Mouse (Mus musculus) liver, adult 2 months (tissue): ENCODE results near the gene Cyp1a2.

Source experiments
- CTCF ChIP-seq: fragments of 200-500 bp; IDR thresholded peaks from 2 replicates; pipeline ENCODE4 v1.5.1; 2011; ENCODE audit warnings: low read depth, low read length, control low read depth
- POLR2A ChIP-seq: fragments of 200-500 bp; IDR thresholded peaks from 2 replicates; pipeline ENCODE4 v1.6.1; 2011; ENCODE audit warnings: low read length, control low read depth; ENCODE audit not compliant: insufficient read depth; ENCODE audit errors: extremely low read depth

DNA sequence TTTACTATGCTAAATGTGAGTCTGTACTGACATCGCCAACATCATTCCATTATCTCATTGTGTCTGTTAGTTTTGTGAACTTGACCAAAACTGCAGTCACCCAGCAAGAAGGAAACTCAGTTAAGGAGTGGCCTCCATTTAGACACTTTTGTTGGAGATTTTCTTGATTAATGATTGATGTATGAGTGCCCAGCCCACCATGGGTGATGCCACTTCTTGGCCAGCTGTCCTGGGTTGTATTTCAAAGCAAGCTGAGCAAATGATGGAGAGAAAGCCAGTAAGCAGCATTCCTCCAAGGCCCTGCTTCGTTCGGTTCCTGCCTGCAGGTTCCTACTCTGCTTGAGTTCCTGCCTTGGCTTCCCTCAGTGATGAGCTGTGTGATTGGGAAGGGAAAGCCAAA lies 37.2 kb upstream of the Cyp1a2 start:
- TF ChIP-seq CTCF (no peak), POLR2A (no peak)
